Mouse (Mus musculus) fat pad, adult 2 months (tissue): ENCODE measurements around the gene Adk.
A peak's percentile ranks its signal among the peaks of the same experiment; 100 is the strongest.

Experiments
- DNase-seq: peaks from one replicate; pipeline ENCODE4 v3.0.0-alpha.2; 2011; ENCODE audit warnings: low read depth, low spot score; ENCODE audit errors: extremely low read depth

Adk gene

GRCm38 (mm10) chr14:21150301-21150700 is 97.9 kb downstream of the Adk start:
- no peak for DNase-seq

- DNase-seq: no peak
These were observed 99.7 kb downstream of the Adk start for GRCm38 (mm10) chr14:21152055-21152454.

- DNase-seq: no peak
These were observed 113.3 kb downstream of the Adk start for GRCm38 (mm10) chr14:21165706-21166105.

GRCm38 (mm10) chr14:21166114-21166513 is 113.7 kb downstream of the Adk start:
- no peak for DNase-seq

GRCm38 (mm10) chr14:21173973-21174745 is 121.8 kb downstream of the Adk start:
- DNase-seq: no peak

- DNase-seq: no peak
These were observed 122.4 kb downstream of the Adk start for GRCm38 (mm10) chr14:21174804-21175203.

GRCm38 (mm10) chr14:21177781-21178180 is 125.4 kb downstream of the Adk start:
- no peak for DNase-seq

- no peak for DNase-seq
These were observed 126.0 kb downstream of the Adk start for GRCm38 (mm10) chr14:21178356-21178755.

- DNase-seq: peak; percentile 33
These were observed 128.7 kb downstream of the Adk start for GRCm38 (mm10) chr14:21181053-21181452.

- DNase-seq: no peak
These were observed 139.6 kb downstream of the Adk start for GRCm38 (mm10) chr14:21191966-21192365.

- no peak for DNase-seq
These were observed 140.4 kb downstream of the Adk start for GRCm38 (mm10) chr14:21192749-21193148.

- DNase-seq: no peak
These were observed 142.0 kb downstream of the Adk start for GRCm38 (mm10) chr14:21194336-21194735.

GRCm38 (mm10) chr14:21200850-21201249 is 148.5 kb downstream of the Adk start:
- no peak for DNase-seq

- DNase-seq: no peak
These were observed 154.1 kb downstream of the Adk start for GRCm38 (mm10) chr14:21206472-21206871.

GRCm38 (mm10) chr14:21221574-21222138 is 169.3 kb downstream of the Adk start:
- DNase-seq: no peak

GRCm38 (mm10) chr14:21222206-21222605 is 169.8 kb downstream of the Adk start:
- no peak for DNase-seq

- DNase-seq: no peak
These were observed 171.1 kb downstream of the Adk start for GRCm38 (mm10) chr14:21223456-21223855.

- no peak for DNase-seq
These were observed 171.7 kb downstream of the Adk start for GRCm38 (mm10) chr14:21223971-21224635.

- no peak for DNase-seq
These were observed 184.7 kb downstream of the Adk start for GRCm38 (mm10) chr14:21237051-21237450.

- no peak for DNase-seq
These were observed 188.7 kb downstream of the Adk start for GRCm38 (mm10) chr14:21241105-21241504.

- no peak for DNase-seq
These were observed 199.0 kb downstream of the Adk start for GRCm38 (mm10) chr14:21251386-21251785.

GRCm38 (mm10) chr14:21252326-21252886 is 200.0 kb downstream of the Adk start:
- DNase-seq: no peak
